Mouse (Mus musculus): Measurements from ENCODE around the gene Errfi1.

DNA sequence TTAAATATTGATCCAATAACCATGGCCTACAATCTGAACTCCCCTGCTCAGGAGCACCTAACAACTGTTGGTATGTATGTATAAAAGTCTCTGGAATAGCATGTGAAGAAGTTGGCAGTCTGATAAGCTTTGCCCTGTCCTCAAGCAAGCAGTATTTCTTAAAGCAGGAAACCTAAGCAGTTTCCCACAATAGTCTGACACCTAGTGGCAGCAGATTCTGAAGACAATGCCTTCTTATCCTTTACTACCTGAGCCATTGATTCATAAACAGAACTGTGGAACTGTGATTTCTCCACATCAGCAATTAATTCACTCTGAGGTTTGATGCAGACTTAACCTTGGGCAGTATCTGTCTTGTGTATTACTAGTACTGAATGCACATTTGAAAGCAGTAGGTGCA lies 11.7 kb downstream of the Errfi1 start:
- TF ChIP-seq CTCF (IDR thresholded peaks at IDR 0.05; ENCODE audit: low read depth, low read length): no peak
- no peak for TF ChIP-seq POLR2A (IDR thresholded peaks at IDR 0.05; ENCODE audit: extremely low read depth, insufficient read depth, low read length)
